Mouse (Mus musculus) testis, adult 2 months (tissue): Measurements from ENCODE around the gene Kif18b. TPM values are rescaled to one million over a fixed set of nuclear protein-coding genes. Genes with fewer than 3 reads are reported as not detected.

Experiments
- H3K27ac ChIP-seq: fragments of 200-500 bp; 2 replicates; pipeline ENCODE4 v1.5.1; 2012; ENCODE audit warnings: low read depth, low read length; ENCODE audit not compliant: control insufficient read depth, insufficient read depth
- H3K27me3 ChIP-seq: fragments of 200-500 bp; 2 replicates; pipeline ENCODE4 v1.6.1; 2012; ENCODE audit warnings: mild to moderate bottlenecking, low read length, moderate library complexity; ENCODE audit not compliant: control insufficient read depth, insufficient read depth
- H3K36me3 ChIP-seq: fragments of 200-500 bp; 2 replicates; pipeline ENCODE4 v1.6.1; 2012; ENCODE audit warnings: mild to moderate bottlenecking, low read length; ENCODE audit not compliant: control insufficient read depth, insufficient read depth
- H3K4me1 ChIP-seq: fragments of 200-500 bp; 2 replicates; pipeline ENCODE4 v1.6.1; 2012; ENCODE audit warnings: low read length; ENCODE audit not compliant: control insufficient read depth, insufficient read depth
- H3K4me3 ChIP-seq: fragments of 200-500 bp; 2 replicates; pipeline ENCODE4 v1.5.1; 2012; ENCODE audit warnings: low read depth, mild to moderate bottlenecking, low read length, moderate library complexity, mixed read lengths; ENCODE audit not compliant: control insufficient read depth
- CTCF ChIP-seq: fragments of 200-500 bp; IDR thresholded peaks from 2 replicates; pipeline ENCODE4 v1.5.1; 2012; ENCODE audit warnings: low read depth, mild to moderate bottlenecking, inconsistent platforms, low read length, moderate library complexity; ENCODE audit not compliant: control insufficient read depth, insufficient read depth, insufficient replicate concordance
- POLR2A ChIP-seq: fragments of 200-500 bp; IDR thresholded peaks from 2 replicates; pipeline ENCODE4 v1.6.1; 2012; ENCODE audit warnings: low read depth, mild to moderate bottlenecking, inconsistent platforms, low read length, moderate library complexity; ENCODE audit not compliant: control insufficient read depth
- polyA plus RNA-seq: library from polyadenylated mRNA; depleted of rRNA; stranded (reverse); fragments of >200 nt; gene quantifications from 2 replicates; pipeline ENCODE4 v1.2.3, GENCODE M21; 2012

Gene Kif18b
- polyA plus RNA-seq, 1 experiment = 25.9 TPM

DNA sequence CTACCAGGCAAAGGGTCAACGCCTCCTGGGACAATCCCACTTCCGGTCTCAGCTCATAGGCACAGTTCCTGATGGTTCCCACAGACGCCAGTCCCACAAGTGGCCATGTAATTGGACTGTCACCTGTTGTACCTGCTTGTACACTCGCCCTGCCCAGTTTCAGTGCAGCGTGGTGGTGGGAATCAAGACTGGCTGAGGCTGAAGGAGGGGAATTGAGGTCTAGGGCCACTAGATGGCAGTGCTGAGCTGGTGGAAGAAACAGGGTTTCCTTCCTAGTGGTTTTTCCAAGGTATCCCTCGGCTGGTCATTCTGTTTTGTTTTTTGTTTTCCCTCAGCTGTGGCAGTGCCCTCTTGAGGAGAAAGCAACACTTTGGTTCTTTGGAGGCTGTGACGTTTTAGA, 24.2 kb downstream of the Kif18b start, which contains the start of gene Gfap:
Gene Gfap, minus strand, starts transcription at position 150 of the 400 bp plus-strand sequence.
- H3K4me1 ChIP-seq = 0 out of 2 replicates have a peak, but pooled peaks cover 2% of the 10 kb centered on the region
- TF ChIP-seq POLR2A = no peak
- TF ChIP-seq CTCF = peak; percentile 84; the same call in 1 of the 2 replicates
- no peaks in the 10 kb centered on the region for H3K27me3 ChIP-seq
- H3K27ac ChIP-seq = no peak within 1 kb of the TSS
- H3K4me3 ChIP-seq = no peak within 1 kb of the TSS
- H3K36me3 ChIP-seq = no peaks in the 10 kb centered on the region

DNA sequence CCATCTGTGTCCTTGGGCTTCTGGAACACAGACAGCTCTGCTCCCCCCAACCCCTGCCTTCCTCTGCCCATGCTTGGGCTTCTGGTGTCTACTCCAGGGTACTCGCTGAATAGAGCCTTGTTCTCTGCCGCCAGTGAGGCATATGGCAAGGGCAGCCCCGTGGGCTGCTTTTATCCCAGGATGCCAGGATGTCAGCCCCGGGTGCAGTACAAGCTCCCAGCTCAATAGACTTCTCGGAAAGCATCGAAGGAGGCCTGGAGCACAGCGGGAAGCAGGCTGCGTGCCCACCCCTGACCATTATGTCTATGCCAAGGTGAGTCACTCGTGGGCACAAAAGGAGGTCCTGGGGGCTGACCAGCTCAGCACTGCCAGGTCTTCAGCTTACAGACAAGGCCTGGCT, 26.5 kb downstream of the Kif18b start:
- no peaks in the 10 kb centered on the region for H3K36me3 ChIP-seq
- H3K4me3 ChIP-seq = no peak overlapping the region
- H3K4me1 ChIP-seq = peaks cover 7% of the 10 kb centered on the region
- no peak overlapping the region for H3K27ac ChIP-seq
- TF ChIP-seq POLR2A (no peak), CTCF (no peak)
- no peaks in the 10 kb centered on the region for H3K27me3 ChIP-seq

DNA sequence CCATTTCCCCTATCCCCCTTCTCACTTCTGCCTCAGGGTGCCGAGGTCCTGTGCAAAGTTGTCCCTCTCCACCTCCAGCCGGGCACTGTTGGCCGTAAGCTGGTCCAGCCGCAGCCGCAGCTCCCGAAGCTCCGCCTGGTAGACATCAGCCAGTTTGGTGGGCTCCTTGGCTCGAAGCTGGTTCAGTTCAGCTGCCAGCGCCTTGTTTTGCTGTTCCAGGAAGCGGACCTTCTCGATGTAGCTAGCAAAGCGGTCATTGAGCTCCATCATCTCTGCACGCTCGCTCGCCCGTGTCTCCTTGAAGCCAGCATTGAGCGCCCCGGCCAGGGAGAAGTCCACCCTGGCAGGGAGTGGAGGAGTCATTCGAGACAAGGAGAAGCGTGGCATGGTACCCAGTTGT, 28.3 kb downstream of the Kif18b start:
- Histone ChIP-seq H3K27me3 (no peaks in the 10 kb centered on the region), H3K4me1 (peaks cover 10% of the 10 kb centered on the region), H3K27ac (no peak overlapping the region), H3K36me3 (no peaks in the 10 kb centered on the region), H3K4me3 (no peak overlapping the region)
- TF ChIP-seq POLR2A (no peak), CTCF (no peak)

DNA sequence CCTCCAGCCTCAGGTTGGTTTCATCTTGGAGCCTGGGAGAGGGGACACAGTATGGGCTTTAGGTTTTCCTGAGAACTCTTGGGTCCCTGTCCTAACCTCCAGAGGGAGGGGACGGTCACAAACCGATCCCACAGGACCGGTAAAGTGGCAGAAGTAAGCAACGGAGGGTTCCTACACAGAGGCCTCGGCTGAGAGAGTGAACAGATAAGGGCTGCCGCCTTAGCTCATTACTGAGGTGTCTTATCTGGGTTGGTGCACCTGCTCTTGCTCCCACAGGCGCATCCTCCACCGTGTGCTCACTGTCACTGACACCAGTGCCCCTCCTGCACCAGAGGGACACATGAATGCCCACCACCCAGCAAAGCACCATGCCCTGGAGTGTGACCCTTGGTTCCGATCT, 29.1 kb downstream of the Kif18b start:
- H3K27me3 ChIP-seq = no peaks in the 10 kb centered on the region
- TF ChIP-seq CTCF = no peak
- no peak for TF ChIP-seq POLR2A
- peaks cover 10% of the 10 kb centered on the region for H3K4me1 ChIP-seq
- no peaks in the 10 kb centered on the region for H3K36me3 ChIP-seq
- no peak overlapping the region for H3K4me3 ChIP-seq
- no peak overlapping the region for H3K27ac ChIP-seq

DNA sequence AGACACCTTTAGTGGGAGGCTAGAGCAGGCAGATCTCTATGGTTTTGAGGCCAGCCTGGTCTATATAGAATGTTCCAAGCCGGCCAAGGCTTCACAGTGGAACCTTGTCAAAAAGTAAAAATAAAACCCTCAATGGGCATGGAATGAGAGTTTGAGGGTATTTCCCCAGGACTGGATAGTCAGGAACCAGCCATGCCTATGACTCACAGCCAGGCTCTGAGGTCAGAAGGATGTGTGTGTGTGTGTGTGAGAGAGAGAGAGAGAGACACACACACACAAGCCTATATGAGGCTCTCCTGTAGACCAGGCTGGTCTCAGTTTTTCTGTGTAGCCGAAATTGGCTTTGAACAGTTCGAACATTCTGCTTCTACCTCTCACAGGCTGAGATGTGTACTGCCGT, 30.2 kb downstream of the Kif18b start:
- H3K36me3 ChIP-seq = no peaks in the 10 kb centered on the region
- no peak overlapping the region for H3K27ac ChIP-seq
- no peaks in the 10 kb centered on the region for H3K27me3 ChIP-seq
- no peak overlapping the region for H3K4me3 ChIP-seq
- no peak for TF ChIP-seq POLR2A
- TF ChIP-seq CTCF = no peak
- peaks cover 10% of the 10 kb centered on the region for H3K4me1 ChIP-seq

DNA sequence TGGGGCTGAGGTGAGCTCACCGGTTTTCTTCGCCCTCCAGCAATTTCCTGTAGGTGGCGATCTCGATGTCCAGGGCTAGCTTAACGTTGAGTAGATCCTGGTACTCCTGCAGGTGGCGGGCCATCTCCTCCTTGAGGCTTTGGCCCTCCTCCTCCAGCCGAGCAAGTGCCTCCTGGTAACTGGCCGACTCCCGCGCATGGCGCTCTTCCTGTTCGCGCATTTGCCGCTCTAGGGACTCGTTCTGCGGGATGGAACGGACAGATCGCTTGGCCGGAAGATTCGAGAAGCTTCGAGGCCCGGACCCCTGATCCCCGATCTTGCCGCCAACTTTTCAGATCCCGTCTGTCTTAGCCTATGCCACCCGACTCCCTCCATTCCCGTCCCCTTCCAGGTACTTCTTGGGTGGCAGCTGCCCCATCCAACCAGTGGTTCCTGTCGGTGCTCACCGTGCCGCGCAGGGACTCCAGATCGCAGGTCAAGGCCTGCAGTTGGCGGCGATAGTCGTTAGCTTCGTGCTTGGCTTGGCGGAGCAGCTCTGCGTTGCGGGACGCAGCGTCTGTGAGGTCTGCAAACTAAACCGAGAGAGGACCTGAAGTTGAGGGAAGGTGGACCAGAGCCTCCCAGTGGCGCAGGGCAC, 31.8 kb downstream of the Kif18b start:
- H3K4me1 ChIP-seq = peaks cover 10% of the 10 kb centered on the region
- H3K27ac ChIP-seq = no peak overlapping the region
- peak overlapping the region; percentile 70 for H3K4me3 ChIP-seq
- peak; percentile 32; the same call in 1 of the 2 replicates for TF ChIP-seq CTCF
- peak; percentile 43; the same call in 1 of the 2 replicates for TF ChIP-seq POLR2A
- H3K27me3 ChIP-seq = no peaks in the 10 kb centered on the region
- no peaks in the 10 kb centered on the region for H3K36me3 ChIP-seq

DNA sequence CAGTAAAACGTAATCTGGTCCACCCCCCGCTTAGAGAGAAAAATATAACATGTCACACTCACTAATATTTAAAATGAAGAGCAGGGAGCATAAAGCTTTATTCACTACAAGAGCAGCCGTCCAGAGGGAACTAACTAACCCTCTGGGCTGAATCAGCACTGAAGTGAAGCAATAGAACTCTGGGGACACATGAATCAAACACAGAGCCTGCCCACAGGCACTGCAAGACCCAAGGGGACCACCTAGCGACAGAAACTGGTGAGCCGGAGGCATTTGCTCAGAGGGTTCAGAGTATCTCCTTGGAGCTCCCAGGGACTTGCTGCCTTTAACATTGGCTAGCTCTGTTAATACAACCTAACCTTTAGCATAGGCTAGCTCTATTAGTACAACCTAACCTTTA, 34.8 kb downstream of the Kif18b start:
- Histone ChIP-seq H3K4me3 (no peak overlapping the region), H3K36me3 (no peaks in the 10 kb centered on the region), H3K27me3 (no peaks in the 10 kb centered on the region), H3K4me1 (peaks cover 11% of the 10 kb centered on the region), H3K27ac (no peak overlapping the region)
- no peak for TF ChIP-seq CTCF
- TF ChIP-seq POLR2A = no peak

DNA sequence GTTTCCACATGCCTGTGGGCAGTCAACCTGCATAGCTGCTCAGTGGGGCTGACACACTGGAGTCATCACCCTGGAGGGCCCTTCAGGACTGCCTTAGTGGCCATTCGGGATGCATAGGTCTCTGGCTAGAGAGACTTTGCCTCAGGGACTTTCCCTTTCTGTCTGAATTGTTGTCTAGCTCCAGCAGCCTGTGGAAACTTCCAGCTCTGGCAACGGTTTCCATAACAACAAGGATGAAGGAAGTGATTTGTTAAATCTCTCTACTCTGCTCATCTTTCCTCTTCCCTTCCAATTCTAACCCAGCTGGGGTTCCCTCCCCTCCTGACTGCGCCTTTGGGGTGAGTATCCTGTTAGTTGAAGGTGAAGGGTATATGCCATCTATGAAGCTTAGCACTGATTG, 36.8 kb downstream of the Kif18b start:
- Histone ChIP-seq H3K27ac (no peak overlapping the region), H3K27me3 (no peaks in the 10 kb centered on the region), H3K4me3 (no peak overlapping the region; the same call in 1 of the 2 replicates), H3K4me1 (peaks cover 3% of the 10 kb centered on the region), H3K36me3 (no peaks in the 10 kb centered on the region)
- no peak for TF ChIP-seq CTCF
- TF ChIP-seq POLR2A = no peak
